Mouse (Mus musculus): ENCODE data around the gene Rtp3.

Rtp3 gene

DNA sequence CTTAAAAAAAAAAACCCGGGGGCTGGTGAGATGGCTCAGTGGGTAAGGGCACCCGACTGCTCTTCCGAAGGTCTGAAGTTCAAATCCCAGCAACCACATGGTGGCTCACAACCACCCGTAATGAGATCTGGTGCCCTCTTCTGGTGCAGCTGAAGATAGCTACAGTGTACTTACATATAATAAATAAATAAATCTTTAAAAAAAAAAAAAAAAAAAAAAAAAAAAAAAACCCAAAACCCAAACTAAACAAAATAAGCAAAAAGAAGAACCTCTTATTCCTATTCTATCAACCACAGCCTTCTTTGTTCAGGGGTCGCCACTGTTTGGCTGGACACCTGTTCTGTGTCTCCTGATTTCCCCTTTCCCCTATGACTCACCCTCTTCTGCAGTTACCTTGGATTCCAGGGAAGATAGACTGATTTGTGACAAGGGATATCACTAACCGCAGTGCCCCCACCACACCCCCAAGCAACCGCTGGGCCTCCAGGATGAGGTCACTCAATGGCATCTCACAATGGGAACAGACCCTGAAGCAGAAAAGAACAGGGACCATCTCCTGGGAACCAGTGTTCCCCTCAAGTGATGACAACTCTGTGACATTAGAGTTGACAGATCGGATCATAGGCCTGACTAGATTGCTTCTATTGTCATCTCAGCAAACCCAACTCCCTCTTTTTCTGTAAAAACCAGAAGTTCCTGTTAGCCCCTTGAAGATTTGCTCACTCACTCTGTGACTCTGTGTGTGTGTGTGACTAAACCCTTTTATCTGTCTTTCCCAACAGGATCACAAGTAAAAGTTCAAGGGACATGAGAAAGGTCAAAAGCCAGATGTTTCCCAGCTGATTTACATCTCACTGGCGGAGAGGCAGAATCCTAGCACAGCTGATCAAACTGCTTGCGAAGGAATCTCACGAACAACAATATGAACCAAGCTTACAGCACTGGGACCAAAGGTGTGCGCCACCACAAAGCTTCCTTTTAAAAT is 52.6 kb downstream of the Rtp3 start:
- no peak for DNase-seq

GRCm38 (mm10) chr9:110935941-110936340 is 54.4 kb downstream of the Rtp3 start:
- no peak for DNase-seq
